Mouse (Mus musculus) T-cell, adult 66 days (primary cell): Measurements from ENCODE around the gene Sppl2b. TPM values are rescaled to one million over a fixed set of nuclear protein-coding genes. Genes with fewer than 3 reads are reported as not detected.

Source experiments
- total RNA-seq, 2 experiments: library from RNA; stranded (reverse); gene quantifications; 3 replicates in 1 of 2; 4 replicates in 1 of 2; pipeline ENCODE4 v1.2.4; 2023

Gene Sppl2b
- 10 to 100 TPM; 33.5 to 37.7 TPM for total RNA-seq

DNA sequence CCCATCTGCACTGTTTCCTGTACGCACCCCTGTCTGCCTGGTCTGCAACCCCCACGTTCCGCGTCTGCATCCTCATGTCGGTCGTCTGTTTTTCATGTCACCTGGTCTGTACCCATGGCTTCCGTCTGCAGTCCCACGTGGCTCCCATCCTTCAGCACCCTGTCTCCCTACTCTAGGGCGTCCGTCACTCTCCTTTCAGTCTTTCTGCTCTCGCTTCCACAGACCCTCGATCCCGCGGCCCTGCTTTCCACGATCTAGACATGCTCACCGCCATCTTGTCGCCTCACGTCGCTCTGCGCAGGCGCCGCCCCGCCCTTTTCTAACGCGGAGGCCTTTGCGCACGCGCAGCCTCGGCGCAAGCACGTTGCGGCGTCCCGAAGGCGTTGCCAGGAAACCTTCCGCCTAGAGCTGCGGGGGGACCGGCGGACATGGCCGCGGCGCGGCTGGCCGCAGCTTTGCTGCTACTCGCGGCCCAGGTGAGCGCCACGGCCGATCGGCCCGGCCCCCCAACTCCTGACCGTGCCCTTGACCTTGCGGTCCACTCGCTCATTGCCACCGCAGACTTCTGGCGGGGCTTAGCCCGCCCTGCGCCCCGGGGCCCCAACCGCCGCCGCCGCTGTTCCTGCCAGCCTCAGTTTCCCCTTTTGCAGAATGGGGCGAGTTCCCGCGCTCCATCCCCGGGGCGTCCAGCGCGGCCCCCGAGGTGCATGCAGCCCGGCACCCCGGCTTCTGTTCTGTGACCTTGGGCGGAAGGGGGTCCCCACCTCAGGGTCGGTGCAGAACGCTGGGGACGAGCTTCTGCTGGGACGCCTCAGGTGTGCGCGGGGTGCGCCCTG is at the start of gene Sppl2b, which contains the start of gene Lsm7:
TSS of gene Sppl2b (plus strand) at position 363 of the 836 bp plus-strand sequence.
TSS of gene Lsm7 (minus strand) at position 297 of the 836 bp plus-strand sequence.

DNA sequence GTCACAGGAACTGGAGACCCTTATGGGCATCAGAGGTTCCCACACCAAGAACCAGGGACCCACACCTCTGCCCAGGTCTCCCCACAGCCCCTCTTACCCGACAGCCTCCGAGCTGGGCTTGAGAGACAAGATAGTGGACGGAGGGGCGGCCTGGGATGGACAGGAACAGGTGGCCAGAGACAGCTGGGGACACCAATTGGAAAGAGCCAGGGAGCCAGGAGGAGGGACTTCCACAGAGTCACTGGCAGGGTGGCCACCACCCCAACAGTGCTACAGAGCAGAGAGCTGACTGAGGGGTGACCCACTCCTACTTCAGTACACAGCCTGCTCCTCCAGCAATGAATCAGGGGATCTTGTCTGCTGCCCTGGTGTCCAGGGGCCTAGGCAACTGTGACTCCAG is 41.7 kb upstream of the Sppl2b start, which contains the start of gene Jsrp1:
TSS of gene Jsrp1 (minus strand) at position 133 of the 400 bp plus-strand sequence.

DNA sequence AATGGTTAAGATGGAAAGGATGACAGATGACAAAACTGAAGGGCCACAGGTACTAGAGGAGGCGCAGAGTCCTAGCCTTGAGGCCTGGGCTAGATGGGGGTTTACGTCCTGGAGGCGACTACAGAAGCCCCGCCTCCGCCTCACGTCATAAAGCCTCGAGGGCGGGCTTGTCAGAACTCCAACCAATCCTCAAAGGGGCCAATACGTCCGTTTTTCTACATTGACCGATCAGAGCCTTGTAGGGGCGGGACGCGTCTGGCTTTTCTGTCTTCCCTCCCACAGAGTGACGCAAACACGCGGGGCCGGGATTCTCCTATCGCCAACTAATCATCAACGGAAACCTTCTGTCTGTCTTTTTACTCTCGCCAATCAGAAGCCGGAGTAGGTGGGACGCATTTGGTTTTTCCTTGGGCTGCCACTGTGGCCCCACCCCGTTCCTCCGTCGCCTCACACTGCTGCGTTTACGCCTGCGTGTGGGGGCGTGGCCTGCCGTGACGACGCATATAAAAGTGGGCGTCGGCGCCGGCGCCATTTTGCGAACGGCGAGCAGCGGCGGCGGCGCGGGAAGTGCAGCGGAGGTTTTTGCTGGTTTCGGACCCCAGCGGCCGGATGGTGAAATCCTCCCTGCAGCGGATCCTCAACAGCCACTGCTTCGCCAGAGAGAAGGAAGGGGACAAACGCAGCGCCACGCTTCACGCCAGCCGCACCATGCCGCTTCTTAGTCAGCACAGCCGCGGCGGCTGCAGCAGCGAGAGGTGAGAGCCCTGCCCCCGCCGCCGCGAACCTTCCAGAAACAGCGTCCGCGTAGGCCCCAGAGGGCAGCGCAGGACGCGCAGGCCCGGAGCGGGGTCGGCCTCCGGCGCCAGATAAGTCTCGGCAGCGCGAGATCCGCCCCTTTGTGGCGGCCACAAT is 28.7 kb upstream of the Sppl2b start, which contains the start of gene Oaz1:
TSS of gene Oaz1 (plus strand) at position 506 of the 912 bp plus-strand sequence.

GRCm38 (mm10) chr10:80843931-80844547 is 11.0 kb upstream of the Sppl2b start, which contains the start of gene Lingo3:
Lingo3 (minus strand) TSS chr10:80844039.

GRCm38 (mm10) chr10:80871581-80871980 is 16.5 kb downstream of the Sppl2b start, which contains the start of gene Tmprss9:
Tmprss9 (plus strand) TSS chr10:80871848.

DNA sequence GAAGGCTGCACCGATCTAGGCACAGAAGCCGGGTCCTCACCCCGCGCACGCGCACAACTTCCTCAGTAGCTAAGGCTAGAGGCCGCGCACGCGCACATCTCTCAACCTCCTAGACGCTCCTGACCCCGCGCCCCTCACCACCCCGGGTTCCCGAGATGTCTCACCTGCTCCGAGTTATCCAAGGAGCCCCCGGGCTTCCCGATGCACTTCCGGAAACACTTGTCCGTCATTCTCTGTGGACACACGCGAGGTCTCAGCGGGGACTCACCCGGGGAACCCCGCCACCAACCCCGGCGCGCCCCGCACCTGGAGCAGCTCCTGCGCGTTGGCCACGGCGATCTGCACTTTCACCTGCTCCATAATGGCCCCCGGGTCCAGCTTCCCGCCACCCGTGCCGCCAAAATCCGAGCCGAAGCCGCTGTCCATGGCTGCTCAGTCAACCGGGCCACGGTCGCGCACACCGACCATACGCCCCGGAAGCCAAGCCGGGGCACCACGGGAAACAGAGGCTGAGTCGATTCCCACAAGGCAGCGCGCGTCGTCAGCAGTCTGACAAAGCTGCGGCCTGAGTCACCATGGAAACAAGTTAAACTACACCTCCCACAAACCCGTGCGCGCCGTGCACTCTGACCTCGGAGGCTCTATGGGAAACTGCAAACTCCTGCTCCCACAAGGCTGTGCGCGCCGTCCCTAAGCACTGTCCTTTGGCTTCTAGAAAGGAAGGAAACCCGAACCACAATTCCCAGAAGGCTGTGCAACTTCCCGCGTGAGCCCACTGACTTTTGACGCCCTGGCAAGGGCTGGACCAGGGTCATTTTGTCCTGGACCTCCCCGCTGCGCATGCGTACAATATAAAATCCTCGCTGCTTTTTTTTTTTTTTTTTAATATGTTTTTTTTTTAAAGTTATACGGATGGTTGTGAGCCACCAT is 45.5 kb downstream of the Sppl2b start, which contains the start of gene Timm13:
TSS of gene Timm13 (minus strand) at position 652 of the 930 bp plus-strand sequence.

DNA sequence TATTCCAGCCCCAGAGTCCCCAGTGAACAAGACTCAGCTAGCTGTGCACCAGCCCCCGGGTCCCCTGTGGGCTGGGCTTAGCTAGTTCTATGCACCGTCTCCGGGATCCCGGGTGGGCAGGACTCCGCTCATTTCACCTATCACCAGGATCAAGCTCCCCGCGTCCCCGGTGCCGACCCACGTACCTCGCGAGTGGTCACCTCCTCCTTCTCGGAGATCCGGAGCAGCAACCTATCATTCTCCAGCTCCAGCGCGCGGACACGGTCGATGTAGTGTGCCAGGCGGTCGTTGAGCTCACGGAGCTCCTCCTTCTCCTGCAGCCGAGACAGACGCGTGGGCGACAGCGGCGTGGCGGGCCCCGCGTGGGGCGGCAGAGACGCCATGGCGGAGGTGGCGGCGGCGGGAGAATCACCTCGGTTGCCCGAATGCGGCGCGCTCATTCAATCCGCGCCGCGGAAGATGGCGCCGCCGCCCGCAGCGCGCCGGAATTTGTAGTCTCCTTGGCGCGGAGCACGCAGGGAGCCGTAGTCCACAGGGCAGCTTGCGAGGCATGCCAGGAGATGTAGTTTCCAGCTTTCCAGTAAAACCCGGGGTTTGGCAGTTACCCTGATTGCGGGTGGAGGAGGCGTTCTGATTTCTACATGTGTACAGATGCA is 62.8 kb downstream of the Sppl2b start, which contains the start of gene Lmnb2:
TSS of gene Lmnb2 (minus strand) at position 467 of the 656 bp plus-strand sequence.

Other genes starting within 250 kb of the Sppl2b start
- 1 to 10 TPM; 4.5 to 7.9 TPM for gene Gm49322, start 249.3 kb upstream of the Sppl2b start, total RNA-seq
- gene Csnk1g2, start 232.4 kb upstream of the Sppl2b start, total RNA-seq, result 100 to 1,000 TPM; 212 to 215 TPM
- gene Btbd2, start 198.2 kb upstream of the Sppl2b start, total RNA-seq, result 10 to 100 TPM; 26.6 to 27.7 TPM
- 100 to 1,000 TPM; 280 to 313 TPM for gene Mknk2, start 177.2 kb upstream of the Sppl2b start, total RNA-seq
- gene Mob3a, start 153.3 kb upstream of the Sppl2b start, total RNA-seq, result 100 to 1,000 TPM; 151 to 180 TPM
- gene Izumo4, start 153.1 kb upstream of the Sppl2b start, total RNA-seq, result 10 to 100 TPM; 56.2 to 88.3 TPM
- 100 to 1,000 TPM; 144 to 150 TPM for gene Ap3d1, start 113.0 kb upstream of the Sppl2b start, total RNA-seq
- 10 to 100 TPM; 69.9 to 73.5 TPM for gene Dot1l, start 100.1 kb upstream of the Sppl2b start, total RNA-seq
- gene Sf3a2, start 57.1 kb upstream of the Sppl2b start, total RNA-seq, result 10 to 100 TPM; 76.4 to 85.9 TPM
- 100 to 1,000 TPM; 133 to 134 TPM for gene Plekhj1, start 56.6 kb upstream of the Sppl2b start, total RNA-seq
- gene Amh, start 50.0 kb upstream of the Sppl2b start, total RNA-seq, result 1 to 10 TPM; 2.0 to 3.3 TPM
- gene Jsrp1, start 41.8 kb upstream of the Sppl2b start, total RNA-seq, result not detected
- gene Oaz1, start 28.6 kb upstream of the Sppl2b start, total RNA-seq, result 100 to 1,000 TPM; 571 to 578 TPM
- gene Lingo3, start 11.2 kb upstream of the Sppl2b start, total RNA-seq, result not detected
- 10 to 100 TPM; 37.9 to 40.3 TPM for gene Lsm7, start 66 bp upstream of the Sppl2b start, total RNA-seq
- gene Tmprss9, start 16.6 kb downstream of the Sppl2b start, total RNA-seq, result not detected
- 10 to 100 TPM; 58.6 to 63.8 TPM for gene Timm13, start 45.7 kb downstream of the Sppl2b start, total RNA-seq
- gene Lmnb2, start 63.0 kb downstream of the Sppl2b start, total RNA-seq, result 10 to 100 TPM; 14.0 to 15.8 TPM
- gene Gadd45b, start 74.8 kb downstream of the Sppl2b start, total RNA-seq, result 10 to 100 TPM; 21.4 to 31.5 TPM
- not detected for gene Gng7, start 159.7 kb downstream of the Sppl2b start, total RNA-seq
- not detected for gene Diras1, start 170.4 kb downstream of the Sppl2b start, total RNA-seq
- gene Slc39a3, start 182.2 kb downstream of the Sppl2b start, total RNA-seq, result 10 to 100 TPM; 18.7 to 21.2 TPM
- gene Sgta, start 204.9 kb downstream of the Sppl2b start, total RNA-seq, result 10 to 100 TPM; 47.1 to 52.0 TPM
- gene Thop1, start 214.8 kb downstream of the Sppl2b start, total RNA-seq, result 10 to 100 TPM in 1 of 2 experiments, 1 to 10 TPM in 1; 9.4 to 11.5 TPM
- gene Creb3l3, start 243.6 kb downstream of the Sppl2b start, total RNA-seq, result not detected